Mouse (Mus musculus) CD4-positive helper T cell, adult 2 months (primary cell): Measurements from ENCODE around the gene Spindoc.
A peak's percentile ranks its signal among the peaks of the same experiment; 100 is the strongest.
"Not testable (repeated sequence)": the region's sequence is repeated elsewhere in the genome, so short reads cannot be mapped to it uniquely, and the experiment has no call there.

ENCODE experiments used
- DNase-seq: peaks from one replicate; pipeline ENCODE4 v3.0.0-alpha.2; 2012; ENCODE audit warnings: low read depth, missing footprints, low spot score

Spindoc gene

DNA sequence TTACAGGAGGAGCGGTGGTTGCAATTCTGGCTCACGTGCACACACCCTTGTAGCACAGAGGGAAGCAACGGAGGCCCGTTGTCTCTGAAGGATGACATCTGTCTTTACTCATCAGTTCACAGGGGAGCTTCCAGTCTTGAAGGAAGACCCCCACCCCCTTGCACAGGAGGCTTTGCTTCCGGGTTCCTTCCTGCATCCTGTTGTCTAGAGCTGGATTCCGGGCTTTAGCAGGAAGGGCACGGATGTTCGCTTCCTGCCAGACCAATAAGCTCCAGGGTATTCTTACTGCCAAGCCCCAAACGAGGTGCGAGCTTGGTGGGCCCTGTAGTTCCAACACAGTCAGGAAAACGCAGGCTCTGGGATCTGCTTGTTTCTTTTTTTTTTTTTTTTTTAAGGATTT is 17.8 kb upstream of the Spindoc start:
- DNase-seq, result no peak

DNA sequence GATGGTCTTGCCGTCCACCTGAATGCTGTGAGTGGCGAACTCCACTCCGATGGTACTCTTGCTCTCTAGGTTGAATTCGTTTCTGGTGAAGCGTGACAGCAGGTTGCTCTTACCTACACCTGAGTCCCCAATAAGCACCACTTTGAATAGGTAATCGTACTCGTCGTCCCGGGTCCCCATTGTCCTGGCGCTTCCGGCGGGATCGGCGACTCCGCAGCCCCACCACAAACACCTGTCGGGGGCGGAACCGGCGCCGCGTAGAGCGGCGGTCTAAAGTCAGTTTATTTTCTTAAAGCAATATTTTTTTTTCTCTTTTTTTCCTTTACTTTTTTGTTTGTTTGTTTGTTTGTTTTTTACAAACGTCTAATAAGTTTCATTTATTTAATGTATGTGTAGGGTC is 16.1 kb upstream of the Spindoc start:
- DNase-seq, result not testable (repeated sequence)

DNA sequence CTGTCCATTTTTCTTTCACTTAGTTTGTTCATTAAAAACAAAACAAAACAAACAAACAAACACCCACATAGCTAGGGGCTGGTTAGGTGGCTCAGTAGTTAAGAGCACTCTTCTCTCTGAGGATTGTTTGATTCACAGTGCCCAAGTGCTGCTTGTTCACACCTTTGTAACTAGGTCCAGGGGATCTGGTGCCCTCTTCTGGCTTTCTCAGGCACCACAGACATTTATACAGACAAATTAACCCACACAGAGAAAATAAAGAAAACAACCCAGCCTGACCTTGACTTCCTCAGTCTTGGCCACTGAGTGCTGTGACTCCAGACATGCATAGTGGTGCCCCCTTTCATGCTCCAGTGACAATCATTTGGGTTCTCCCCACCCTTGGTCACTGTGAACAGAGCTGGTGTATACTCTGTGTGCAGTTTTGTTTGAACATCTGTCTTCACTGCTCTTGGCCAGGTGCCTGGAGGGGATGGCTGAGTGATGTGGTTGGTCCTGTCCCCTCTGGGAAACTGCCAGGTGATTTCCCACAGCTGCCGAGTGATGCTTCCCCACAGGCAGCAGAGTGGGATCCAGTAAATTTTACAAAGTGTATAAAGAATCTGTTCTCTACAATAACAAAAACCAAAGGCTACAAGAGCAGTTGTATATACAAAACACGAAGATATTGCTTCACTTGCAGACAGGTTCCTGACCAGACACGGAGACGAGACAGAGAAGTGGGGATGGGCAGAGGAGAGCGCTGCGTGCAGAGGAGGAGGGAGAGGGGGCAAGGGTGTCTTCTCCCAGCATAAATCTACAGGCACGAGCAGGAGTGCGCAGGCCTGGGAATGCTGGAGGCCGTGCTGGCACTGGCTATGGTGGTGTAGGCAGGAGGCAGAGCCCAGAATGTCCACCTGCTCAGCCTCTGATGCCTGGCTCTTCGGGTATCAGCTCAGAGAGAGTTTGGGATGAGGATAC is 14.4 kb upstream of the Spindoc start:
- DNase-seq, result peak; percentile 19

DNA sequence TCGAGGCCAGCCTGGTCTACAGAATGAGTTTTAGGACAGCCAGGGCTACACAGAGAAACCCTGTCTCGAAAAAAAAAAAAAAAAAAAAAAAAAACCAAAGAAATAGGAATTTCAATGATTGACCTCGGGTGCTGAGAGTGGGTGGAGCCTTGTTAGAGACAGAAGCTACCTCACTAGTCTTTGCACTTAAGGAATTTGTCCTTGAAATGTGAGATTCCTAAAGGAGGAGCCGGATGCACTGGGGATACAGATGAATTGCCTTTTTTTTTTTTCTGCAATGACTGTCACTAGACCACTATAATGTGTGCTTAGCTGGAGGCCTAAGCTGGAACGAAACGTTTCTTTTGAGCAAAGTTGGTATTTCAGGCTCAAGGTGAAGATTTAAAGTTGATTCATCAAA is 5.7 kb upstream of the Spindoc start:
- no peak for DNase-seq

DNA sequence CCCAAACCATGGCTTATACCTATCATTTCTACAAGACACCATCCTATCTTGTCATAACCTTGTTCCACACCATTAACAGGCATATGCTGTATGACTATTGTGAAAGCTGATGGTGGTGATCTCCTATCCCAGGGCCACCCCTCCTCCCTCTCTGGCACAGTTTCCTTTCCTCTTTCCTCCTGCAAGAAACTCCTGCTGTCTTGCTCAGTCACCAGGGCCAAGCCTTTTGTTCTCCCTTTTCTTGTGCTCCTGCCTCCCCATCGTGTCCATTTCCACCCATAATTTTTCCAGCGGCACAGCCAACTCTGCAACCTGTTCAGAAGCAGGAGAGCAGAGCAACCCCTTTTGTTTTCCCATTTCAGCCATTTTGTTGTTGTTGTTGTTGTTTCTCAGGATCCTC is 3.2 kb upstream of the Spindoc start:
- DNase-seq, result no peak

DNA sequence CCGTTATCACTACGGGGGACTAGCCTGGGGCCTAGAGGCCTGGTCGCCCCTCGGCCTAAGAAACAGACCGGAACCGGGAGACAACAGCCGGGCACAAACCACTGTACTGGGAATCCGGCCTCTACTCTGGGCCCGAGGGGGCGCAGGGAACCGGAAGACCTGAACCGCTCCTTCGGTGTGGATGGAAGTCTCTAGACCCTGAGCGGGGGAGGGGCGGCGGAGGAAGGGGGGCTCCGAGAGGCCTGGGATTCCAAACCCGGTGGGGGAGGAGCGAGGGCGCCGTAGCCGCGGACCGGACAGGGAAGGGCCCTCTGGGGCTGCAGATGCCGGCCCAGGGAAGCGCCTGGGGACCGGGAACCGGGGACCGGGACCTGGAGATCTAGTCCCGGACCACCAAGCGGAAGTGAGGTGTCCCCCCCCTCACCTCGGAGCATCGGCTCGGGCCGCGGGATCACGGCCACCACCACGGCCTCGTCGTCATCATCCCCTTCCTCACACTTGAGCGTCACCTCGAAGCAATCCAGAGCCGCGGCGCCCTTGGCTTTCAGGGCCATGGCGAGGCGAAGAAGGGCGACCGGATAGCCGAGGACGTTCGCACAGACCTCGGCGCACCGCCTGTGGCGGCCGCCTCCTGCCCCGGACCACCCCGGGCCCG is 419 bp downstream of the Spindoc start:
- DNase-seq, result no peak

DNA sequence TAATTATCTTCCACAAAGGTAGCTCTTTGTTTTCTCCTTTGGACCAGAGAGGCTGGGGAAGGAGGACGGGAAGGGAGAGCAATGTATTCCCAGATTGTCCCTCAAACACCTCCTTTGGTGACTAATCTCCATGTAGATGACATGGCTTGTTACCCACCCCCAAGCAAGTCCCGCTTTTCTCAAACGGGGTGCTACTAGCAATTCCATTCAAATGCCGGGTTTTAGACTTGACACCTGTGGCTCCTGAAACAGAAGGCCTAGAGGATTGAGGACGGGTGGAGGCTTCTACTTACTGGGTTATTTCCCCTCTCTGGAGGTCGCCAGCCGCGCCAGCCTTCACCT is 917 bp downstream of the Spindoc start:
- DNase-seq, result no peak

DNA sequence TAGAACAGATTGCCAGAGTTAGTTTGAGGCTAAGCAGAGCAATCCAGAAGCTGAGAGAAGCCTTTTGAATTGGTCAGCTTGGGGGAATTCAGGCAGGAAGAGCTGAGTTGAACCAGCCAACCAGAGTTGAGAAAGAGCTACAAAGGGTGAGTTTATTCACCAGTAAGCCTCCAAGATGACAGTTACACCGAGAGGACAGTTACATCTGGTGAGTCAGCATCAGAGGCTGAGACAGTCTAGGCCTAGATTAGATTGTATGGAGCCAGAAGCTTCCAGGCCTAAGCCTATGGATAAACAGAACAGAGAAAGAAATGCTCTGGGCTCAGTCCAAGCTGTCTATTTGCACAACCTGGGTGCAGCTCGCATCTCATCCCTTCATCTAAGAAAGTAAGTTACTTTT is 5.2 kb downstream of the Spindoc start:
- DNase-seq, result no peak

DNA sequence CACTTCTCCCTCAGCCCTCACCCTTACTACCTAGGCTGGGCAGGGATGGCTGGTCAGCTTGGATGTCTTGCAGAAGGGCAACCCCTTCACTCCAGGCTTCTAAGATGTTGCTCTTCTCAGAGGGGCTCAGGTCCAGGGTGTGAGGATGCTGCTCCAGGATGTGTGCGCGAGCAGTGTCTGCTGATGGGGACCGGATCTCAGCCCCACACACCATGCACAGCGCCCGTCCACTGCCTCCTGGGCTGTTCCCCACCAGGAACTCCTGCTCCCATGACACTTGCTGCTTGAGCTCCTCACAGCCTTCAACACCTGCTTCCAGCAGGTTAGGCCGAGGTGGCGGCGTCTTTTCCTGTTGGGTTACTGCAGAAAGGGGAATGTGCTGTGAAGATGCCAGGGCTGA is 8.3 kb downstream of the Spindoc start:
- no peak for DNase-seq

DNA sequence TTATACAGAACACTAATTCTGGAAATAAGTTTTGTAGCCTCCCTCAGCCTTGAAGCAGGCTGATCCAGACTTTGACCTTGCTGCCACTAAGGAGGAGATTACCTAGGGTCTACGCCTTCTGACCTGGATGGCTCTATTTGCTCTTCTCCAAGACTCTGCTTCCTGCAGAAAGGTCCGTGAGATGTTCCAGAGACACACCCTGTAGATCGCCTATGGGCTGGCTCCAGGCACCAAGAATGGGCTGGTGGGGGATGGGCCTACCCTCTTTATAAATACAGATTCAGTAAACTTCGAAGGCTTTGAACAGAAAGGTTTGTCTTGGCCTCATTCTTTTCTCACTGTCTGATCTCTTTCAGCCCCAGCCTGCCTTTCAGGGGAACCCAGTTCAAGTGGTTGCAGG is 13.3 kb downstream of the Spindoc start:
- DNase-seq, result not testable (repeated sequence)

DNA sequence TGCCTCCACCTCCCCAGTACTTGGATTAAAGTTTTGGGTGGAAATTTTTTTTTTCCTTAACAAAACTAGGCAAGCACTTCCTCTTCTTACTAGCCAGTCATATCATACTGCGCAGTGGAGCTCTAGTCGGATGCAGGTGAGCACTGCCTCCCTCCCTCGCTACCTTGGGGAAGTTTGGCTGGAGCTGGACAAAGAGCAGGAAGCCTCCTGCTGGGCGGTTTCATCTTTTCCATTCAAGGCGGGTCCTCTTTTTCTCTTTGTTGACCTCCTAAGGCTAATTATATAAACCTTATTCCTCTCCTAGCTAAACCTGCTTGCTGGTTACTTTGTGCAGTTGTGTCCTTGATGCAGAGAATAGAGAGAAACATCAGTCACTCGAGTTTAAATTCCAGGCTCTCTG is 29.2 kb downstream of the Spindoc start:
- DNase-seq, result no peak

DNA sequence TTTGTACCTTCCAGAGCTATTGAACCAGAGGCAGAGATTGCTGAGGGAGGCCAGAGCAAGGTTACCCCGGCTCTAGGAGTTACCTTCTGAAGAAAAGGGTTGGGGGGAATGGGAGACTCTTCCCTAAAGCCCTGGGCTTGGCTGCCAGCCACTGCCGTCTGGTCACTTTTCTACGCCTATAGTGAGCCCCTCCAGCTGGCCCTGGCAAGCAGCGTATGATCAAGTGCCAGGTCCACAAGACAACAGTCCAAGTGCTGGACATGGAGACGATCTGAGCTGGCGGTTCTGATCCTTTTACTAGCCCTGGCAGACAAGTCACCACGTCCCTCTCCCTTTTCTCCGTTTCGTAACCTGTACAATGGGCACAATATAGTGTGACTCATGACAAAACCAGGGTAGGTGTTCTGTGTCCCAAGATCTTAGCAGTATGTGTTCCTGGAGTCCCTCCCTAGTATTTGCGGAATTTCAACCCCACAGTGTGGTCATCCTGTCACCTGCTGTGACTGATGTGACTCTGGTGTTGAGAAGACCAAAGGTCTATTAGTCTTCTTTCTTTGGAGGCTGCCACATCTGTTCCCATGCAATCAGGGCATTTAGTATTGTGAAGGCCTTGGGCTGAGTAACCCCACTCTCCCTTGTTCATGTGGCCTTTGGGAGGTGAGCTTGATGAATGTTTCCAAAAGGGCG is 29.8 kb downstream of the Spindoc start:
- DNase-seq, result no peak

DNA sequence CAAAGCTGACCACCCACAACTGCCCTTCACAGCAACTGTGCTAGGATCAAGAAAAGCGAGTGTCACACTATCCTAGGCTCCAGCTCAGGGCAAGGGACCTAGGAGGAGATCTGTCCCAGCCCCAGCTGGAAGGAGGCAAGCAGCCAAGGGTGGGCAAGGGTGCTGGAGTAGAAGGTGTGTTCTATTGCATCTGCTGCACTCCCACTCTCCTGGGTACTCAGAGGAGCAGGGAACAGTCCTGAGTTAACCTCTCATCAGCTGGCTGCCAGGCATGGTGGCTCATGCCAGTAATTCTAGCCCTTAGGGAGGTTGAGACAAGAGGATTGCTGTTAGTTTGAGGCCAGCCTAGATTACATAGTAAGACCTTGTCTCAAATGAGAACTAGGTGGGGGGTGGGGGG is 32.8 kb downstream of the Spindoc start:
- DNase-seq, result no peak

DNA sequence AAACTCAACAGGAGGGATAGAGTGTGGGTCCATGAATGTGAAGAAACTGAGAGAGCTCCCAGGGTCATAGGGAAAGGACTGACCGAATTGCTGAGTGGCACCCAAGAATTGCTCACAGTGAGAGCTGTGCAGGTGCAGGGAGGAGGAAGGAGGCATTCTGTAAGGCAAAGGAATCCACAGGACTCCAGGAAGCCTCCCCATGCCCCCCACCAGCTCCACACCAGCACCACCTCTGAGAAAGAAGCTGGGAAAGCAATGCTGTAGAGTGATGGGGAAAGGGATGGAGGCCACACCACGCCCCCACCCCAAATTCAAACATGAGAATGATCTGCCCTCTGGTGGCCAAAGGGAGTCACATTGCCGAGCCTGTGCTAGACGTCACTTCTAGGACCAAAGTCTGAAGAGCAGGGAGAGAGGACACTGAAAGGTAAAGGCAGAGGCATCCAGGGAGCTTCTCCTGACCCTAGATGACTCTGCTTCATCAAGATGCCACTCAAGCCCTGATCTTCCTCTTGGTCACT is 37.5 kb downstream of the Spindoc start:
- DNase-seq, result peak; percentile 54

DNA sequence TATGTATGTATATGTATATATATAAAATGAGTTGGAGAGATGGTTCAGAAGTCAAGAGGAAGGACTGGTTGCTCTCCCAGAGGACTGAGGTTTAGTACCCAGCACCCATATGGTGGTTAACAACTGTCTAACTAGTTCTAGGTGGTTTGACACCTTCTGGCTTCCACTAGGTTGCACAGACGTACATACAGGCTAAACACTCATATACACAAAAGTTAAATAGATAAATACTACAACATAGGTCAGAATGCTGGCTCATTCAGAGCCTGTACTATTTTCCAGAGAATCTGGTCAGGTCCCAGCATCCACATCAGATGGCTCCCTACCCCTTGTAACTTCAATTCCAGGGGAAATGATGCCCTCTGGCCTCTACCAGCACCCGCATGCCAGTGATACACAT is 40.1 kb downstream of the Spindoc start:
- DNase-seq, result no peak

DNA sequence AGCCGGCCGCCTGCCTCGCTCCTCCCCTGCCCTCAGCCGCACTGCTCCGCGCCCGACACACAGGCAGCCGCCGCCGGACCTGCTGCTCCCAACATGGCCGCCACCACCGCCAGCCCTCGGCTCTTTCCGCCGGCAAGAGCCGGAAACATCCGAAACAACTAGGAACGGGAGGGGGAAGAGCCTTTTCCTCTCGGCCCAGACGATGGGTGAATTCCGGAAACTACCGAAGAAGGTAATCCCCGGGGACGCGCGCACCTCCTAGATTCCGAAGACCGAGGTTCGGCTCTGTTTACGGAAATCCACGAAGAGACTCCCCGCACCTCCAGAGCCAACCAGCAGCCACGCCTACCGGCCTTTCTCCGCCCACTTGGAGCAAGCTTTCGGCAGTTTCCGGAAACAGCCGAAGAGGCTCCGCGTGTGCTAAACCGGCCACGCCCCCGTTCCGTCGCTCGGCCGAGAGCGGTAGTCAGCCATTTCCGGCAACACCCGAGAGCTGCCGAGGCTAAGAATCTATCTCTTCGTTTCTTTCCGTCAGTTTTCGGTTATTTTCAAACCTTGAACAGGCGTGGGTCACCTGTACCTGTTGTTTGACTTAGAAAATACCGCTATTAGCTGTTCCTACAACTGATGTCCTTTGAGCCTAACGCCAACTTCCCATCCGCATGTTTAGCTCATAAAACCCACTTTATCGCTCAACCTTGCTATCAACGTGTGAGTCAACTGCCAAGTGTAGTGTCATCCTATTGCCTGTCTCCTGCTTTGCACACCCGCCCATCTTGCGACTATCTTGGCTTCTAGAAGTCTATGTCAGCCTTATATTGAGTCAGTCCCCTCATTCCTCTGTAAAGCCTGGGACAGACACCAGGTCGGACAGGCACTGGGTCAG is 41.0 kb downstream of the Spindoc start, which contains the start of gene Mark2:
Gene Mark2, minus strand, starts transcription at position 349 of the 886 bp plus-strand sequence.
- DNase-seq, result peak; percentile 99

DNA sequence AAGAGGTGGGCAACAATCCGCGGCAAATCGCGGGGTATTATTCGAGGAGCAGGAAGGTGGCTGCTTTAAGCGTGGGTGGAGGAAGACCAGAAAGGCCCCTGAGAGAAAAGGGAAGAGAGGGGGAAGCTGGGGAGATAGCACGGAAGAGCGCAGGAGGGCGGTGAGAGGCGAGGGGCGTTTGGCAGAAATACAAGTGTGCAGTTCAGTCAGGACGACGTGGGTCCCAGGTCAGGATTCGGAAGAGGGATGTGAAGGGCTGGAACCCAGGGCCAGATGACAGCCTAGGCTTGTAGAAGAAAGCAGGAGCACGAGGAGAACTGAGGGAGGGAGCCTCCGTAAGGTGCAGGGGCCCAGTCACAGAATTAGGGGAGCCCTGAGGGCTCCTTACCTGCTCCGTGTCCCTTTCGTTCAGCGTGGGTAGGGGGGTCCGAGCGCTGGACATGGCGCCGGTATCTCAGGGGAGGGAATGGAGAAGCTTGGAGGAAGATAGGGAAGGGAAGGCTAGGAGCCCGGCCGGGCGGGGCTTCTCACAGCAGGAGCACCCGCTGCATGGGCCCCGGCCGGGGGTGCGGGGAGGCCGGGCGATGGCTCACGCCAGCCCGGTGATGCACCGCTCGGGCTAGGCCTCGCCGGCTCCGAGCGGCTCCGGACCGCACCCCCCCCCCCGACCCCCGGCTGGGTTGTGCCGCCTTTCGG is 41.9 kb downstream of the Spindoc start:
- DNase-seq, result peak; percentile 43

DNA sequence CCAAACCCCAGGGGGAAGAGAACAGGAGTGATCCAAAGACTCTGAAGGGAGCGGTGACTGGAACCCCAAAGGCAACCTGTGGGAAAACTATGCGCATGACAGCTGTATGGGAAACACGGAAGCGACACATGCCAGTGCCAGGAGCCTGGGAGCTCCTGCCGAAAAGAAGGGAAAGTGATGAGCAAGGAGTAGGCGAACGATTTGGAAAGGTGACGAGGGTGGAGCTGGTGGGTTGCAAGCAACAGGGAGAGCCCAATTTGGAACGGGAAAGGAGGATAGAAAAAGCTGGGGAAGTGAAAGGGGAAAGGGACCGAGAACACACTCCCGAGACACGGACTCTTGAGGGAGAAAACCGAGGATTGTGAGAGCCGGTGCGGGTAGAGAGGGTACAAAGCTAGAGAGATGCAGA is 42.4 kb downstream of the Spindoc start:
- no peak for DNase-seq

DNA sequence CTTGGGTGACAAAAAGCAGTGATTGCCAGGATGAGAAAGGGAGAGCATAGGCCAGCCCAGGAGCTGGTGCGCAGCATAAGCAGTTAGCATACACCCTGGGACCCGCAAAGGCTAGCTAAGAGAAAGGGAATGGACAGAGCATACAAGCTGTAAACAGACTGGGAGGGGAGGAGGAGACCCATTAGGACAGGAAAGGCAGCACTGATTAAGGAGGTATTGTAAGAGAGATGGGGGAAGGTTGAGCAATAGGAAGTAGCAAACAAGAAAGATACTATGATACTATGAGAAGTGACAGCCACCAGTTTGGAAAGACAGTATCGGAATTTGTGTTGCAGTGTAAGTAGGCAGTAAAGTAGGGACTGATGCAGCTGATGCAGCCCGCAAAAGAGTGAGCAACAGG is 42.9 kb downstream of the Spindoc start:
- peak; percentile 13 for DNase-seq

DNA sequence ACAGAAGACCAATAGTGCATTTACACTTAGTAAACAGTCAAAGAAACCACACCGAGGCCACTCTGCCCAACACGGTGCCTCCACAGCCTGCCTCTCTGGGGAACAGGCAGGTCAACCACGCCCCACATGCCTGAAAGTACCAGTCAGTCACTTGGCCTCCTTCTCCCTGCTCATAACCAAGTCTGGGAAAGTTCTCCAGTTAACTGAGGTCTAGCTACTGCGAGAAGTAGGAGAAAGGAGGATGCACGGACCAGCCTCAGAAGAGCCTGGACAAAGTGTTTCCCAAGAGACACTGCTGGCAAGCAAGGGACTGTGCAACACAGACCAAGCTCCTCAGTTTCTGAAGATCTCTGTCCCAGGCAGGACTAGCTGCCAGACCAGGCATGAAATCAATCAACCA is 43.8 kb downstream of the Spindoc start:
- DNase-seq, result no peak
